21 mouse cellular contexts compared by ENCODE assay signal in the genomic region with DNA sequence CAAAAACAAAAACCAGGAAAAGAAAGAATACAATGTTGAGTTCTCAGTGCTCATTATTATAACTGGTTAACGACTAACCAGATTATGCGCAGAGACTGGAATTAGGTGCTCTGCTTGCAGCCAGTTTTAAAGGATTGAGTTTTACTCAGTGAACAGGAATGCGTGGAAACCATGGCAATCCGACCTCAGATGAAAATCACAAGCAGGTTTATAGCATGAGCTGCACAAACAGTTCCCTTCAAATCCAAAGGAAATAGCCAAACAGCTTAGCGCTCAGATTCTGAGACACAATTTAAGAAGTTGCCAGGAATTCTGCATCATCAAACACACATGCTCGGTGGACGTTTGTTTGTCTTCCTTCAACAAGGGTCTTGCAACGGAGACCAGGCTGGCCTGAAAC.
A peak's percentile ranks its signal among the peaks of the same experiment; 100 is the strongest.
DNase-seq lines count a peak whose midpoint lies in the region; ATAC-seq and TF ChIP-seq lines count a peak whose summit lies in the region.
"Had no signal": no experiment of that assay in that cellular context is flagged by ENCODE, and none has a peak within 500 bp of the region (broad histone marks: within the 10 kb centered on the region; RNA-seq: fewer than 3 reads in every experiment).

No protein-coding gene starts in this region.

- DNase-seq in embryonic facial prominence, embryonic 11.5 days (ENCODE audit: low spot score) = peak; percentile 5
- DNase-seq in embryonic facial prominence, embryonic 10.5 days (ENCODE audit: low spot score) = no peak
- DNase-seq in kidney, adult 9 months = peak; percentile 11
- no peak for DNase-seq in kidney, adult 2 months
- peak; percentile 47 for DNase-seq in embryonic facial prominence, embryonic 14.5 days (ENCODE audit: low spot score)
- no peak for DNase-seq in frontal cortex, adult 2 months (ENCODE audit: extremely low spot score in 1 of 2, low spot score in 1 of 2)
- DNase-seq in kidney, postnatal 10 days = no peak
- DNase-seq: adrenal gland, postnatal 14 days; cerebellum, adult 11-12 months; cerebellum, postnatal 10 days; forebrain, postnatal 0 days; gastrocnemius, adult 2 months; gastrocnemius, postnatal 25 days; heart, postnatal 10 days; heart, postnatal 4 days; kidney, adult 11 months had no signal

- no peaks in the 10 kb centered on the region; the same call in 1 of the 2 replicates for H3K27me3 ChIP-seq in embryonic facial prominence, embryonic 11.5 days (ENCODE audit: control insufficient read depth, insufficient read depth, low read length)
- peaks cover 72% of the 10 kb centered on the region for H3K27me3 ChIP-seq in embryonic facial prominence, embryonic 10.5 days (replicated peaks; ENCODE audit: low read depth, poor library complexity, severe bottlenecking)
- H3K27me3 ChIP-seq in kidney, adult 2 months (replicated peaks; ENCODE audit: control insufficient read depth, insufficient read depth, low read length) = no peaks in the 10 kb centered on the region
- H3K27me3 ChIP-seq in embryonic facial prominence, embryonic 14.5 days (replicated peaks; ENCODE audit: control insufficient read depth, insufficient read depth, low read length) = no peaks in the 10 kb centered on the region; the same call in 1 of the 2 replicates

- no peak overlapping the region for H3K27ac ChIP-seq in embryonic facial prominence, embryonic 11.5 days (replicated peaks; ENCODE audit: low read depth, low read length)
- no peak overlapping the region for H3K27ac ChIP-seq in embryonic facial prominence, embryonic 10.5 days (replicated peaks)
- H3K27ac ChIP-seq in kidney, adult 2 months (ENCODE audit: insufficient read depth, low read depth, low read length) = no peak overlapping the region
- no peak overlapping the region for H3K27ac ChIP-seq in embryonic facial prominence, embryonic 14.5 days (replicated peaks; ENCODE audit: low read depth, low read length)
- H3K27ac ChIP-seq: embryonic facial prominence, embryonic 12.5 days; forebrain, embryonic 13.5 days; gastrocnemius, adult 2 months; hindbrain, embryonic 13.5 days had no signal

- no peak for TF ChIP-seq POLR2A in kidney, adult 2 months (IDR thresholded peaks at IDR 0.05; ENCODE audit: low read depth, low read length)

- no peak overlapping the region for H3K4me2 ChIP-seq in embryonic facial prominence, embryonic 11.5 days (ENCODE audit: low read depth, low read length)
- no peak overlapping the region for H3K4me2 ChIP-seq in embryonic facial prominence, embryonic 14.5 days (ENCODE audit: low read depth, low read length)
- H3K4me2 ChIP-seq: embryonic facial prominence, embryonic 12.5 days; forebrain, embryonic 13.5 days; hindbrain, embryonic 13.5 days had no signal

- no peaks in the 10 kb centered on the region for H3K4me1 ChIP-seq in embryonic facial prominence, embryonic 11.5 days (ENCODE audit: control insufficient read depth, insufficient read depth, low read length)
- H3K4me1 ChIP-seq in embryonic facial prominence, embryonic 10.5 days = peaks cover 17% of the 10 kb centered on the region
- no peaks in the 10 kb centered on the region for H3K4me1 ChIP-seq in kidney, adult 2 months (ENCODE audit: control insufficient read depth, insufficient read depth, low read length)
- H3K4me1 ChIP-seq in embryonic facial prominence, embryonic 14.5 days (ENCODE audit: control insufficient read depth, insufficient read depth, low read length) = peaks cover 2% of the 10 kb centered on the region; the same call in 1 of the 2 replicates

- no peak for TF ChIP-seq CTCF in kidney, adult 2 months (conservative IDR thresholded peaks at IDR 0.05; ENCODE audit: insufficient read depth, insufficient read length, low read depth, low read length)

- H3K36me3 ChIP-seq in embryonic facial prominence, embryonic 11.5 days (replicated peaks; ENCODE audit: control insufficient read depth, insufficient read depth, low read depth, low read length) = no peaks in the 10 kb centered on the region
- H3K36me3 ChIP-seq in embryonic facial prominence, embryonic 10.5 days (replicated peaks) = no peaks in the 10 kb centered on the region
- no peaks in the 10 kb centered on the region for H3K36me3 ChIP-seq in kidney, adult 2 months (ENCODE audit: control insufficient read depth, insufficient read depth, low read length)
- H3K36me3 ChIP-seq in embryonic facial prominence, embryonic 14.5 days (ENCODE audit: control insufficient read depth, insufficient read depth, low read length) = no peaks in the 10 kb centered on the region
- H3K36me3 ChIP-seq: embryonic facial prominence, embryonic 12.5 days; hindbrain, embryonic 13.5 days had no signal

- no peak overlapping the region for H3K9ac ChIP-seq in embryonic facial prominence, embryonic 11.5 days (replicated peaks; ENCODE audit: low read length)
- H3K9ac ChIP-seq in embryonic facial prominence, embryonic 14.5 days (ENCODE audit: low read depth, low read length) = no peak overlapping the region
- H3K9ac ChIP-seq: embryonic facial prominence, embryonic 12.5 days; forebrain, embryonic 13.5 days; forebrain, postnatal 0 days; hindbrain, embryonic 13.5 days had no signal

- 75% methylated on average over 8 of the region's 8 CpGs for WGBS in embryonic facial prominence, embryonic 11.5 days
- WGBS in embryonic facial prominence, embryonic 10.5 days = 77% methylated on average over 8 of the region's 8 CpGs
- WGBS in kidney, adult 2 months = 57% methylated on average over 8 of the region's 8 CpGs
- 53% methylated on average over 8 of the region's 8 CpGs for WGBS in embryonic facial prominence, embryonic 14.5 days

- ATAC-seq in embryonic facial prominence, embryonic 11.5 days (replicated peaks; ENCODE audit: insufficient number of reproducible peaks, low FRiP score, low TSS enrichment, low read depth) = no peak
- no peak for ATAC-seq in embryonic facial prominence, embryonic 14.5 days (ENCODE audit: low read depth)
- ATAC-seq: activated CD4-positive, CD25-positive, alpha-beta regulatory T cell, adult 4 months; forebrain, embryonic 13.5 days; forebrain, postnatal 0 days; inflammation-experienced regulatory T-cells, adult 6 months had no signal

- H3K4me3 ChIP-seq in embryonic facial prominence, embryonic 11.5 days (ENCODE audit: low read depth, low read length) = no peak overlapping the region
- no peak overlapping the region for H3K4me3 ChIP-seq in embryonic facial prominence, embryonic 10.5 days
- H3K4me3 ChIP-seq in kidney, adult 2 months (ENCODE audit: insufficient read depth, low read depth, low read length) = no peak overlapping the region
- H3K4me3 ChIP-seq in embryonic facial prominence, embryonic 14.5 days (ENCODE audit: low read depth, low read length) = no peak overlapping the region
- H3K4me3 ChIP-seq: embryonic facial prominence, embryonic 12.5 days; forebrain, embryonic 13.5 days; gastrocnemius, adult 2 months; hindbrain, embryonic 13.5 days had no signal

- H3K9me3 ChIP-seq in embryonic facial prominence, embryonic 11.5 days (replicated peaks; ENCODE audit: control insufficient read depth, low read length) = no peaks in the 10 kb centered on the region
- H3K9me3 ChIP-seq in embryonic facial prominence, embryonic 10.5 days = no peaks in the 10 kb centered on the region
- H3K9me3 ChIP-seq in embryonic facial prominence, embryonic 14.5 days (ENCODE audit: control insufficient read depth, low read length) = no peaks in the 10 kb centered on the region
- H3K9me3 ChIP-seq: embryonic facial prominence, embryonic 12.5 days; forebrain, embryonic 13.5 days; hindbrain, embryonic 13.5 days had no signal

Comparison
In these comparisons a context has a peak if more than half of its experiments do, and no peak if none do; other contexts are left out.
1. DNase-seq: peak in embryonic facial prominence, embryonic 11.5 days (single experiment), kidney, adult 9 months (single experiment) and embryonic facial prominence, embryonic 14.5 days (single experiment); none in embryonic facial prominence, embryonic 10.5 days (single experiment), kidney, adult 2 months (single experiment), frontal cortex, adult 2 months (0 of 2) and kidney, postnatal 10 days (single experiment).